ENCODE assay signal across 9 mouse cellular contexts in genomic region chr6:116347953-116348352, GRCm38 (mm10).
"Had no signal": no experiment of that assay in that cellular context is flagged by ENCODE, and none has a peak within 500 bp of the region (broad histone marks: within the 10 kb centered on the region; RNA-seq: fewer than 3 reads in every experiment).

No protein-coding gene starts in this region.

- H3K4me1 ChIP-seq: hindbrain, embryonic 15.5 days; limb, embryonic 12.5 days; midbrain, embryonic 13.5 days had no signal

- H3K27ac ChIP-seq: hindbrain, embryonic 15.5 days; layer of hippocampus, adult 2 months; limb, embryonic 12.5 days; midbrain, embryonic 13.5 days; stomach, postnatal 0 days had no signal

- H3K9ac ChIP-seq: hindbrain, embryonic 15.5 days; limb, embryonic 12.5 days; midbrain, embryonic 13.5 days had no signal

- DNase-seq: lung, adult 18-20 months; right cerebral cortex, adult 18-20 months; right cerebral cortex, postnatal 25 days; thymus, postnatal 14 days had no signal

- ATAC-seq: midbrain, embryonic 13.5 days had no signal

- H3K9me3 ChIP-seq: hindbrain, embryonic 15.5 days; limb, embryonic 12.5 days; midbrain, embryonic 13.5 days had no signal

- H3K4me2 ChIP-seq: hindbrain, embryonic 15.5 days; limb, embryonic 12.5 days; midbrain, embryonic 13.5 days had no signal

- H3K4me3 ChIP-seq: hindbrain, embryonic 15.5 days; layer of hippocampus, adult 2 months; limb, embryonic 12.5 days; midbrain, embryonic 13.5 days had no signal

- H3K27me3 ChIP-seq: hindbrain, embryonic 15.5 days; limb, embryonic 12.5 days; midbrain, embryonic 13.5 days had no signal

- H3K36me3 ChIP-seq: hindbrain, embryonic 15.5 days; limb, embryonic 12.5 days; midbrain, embryonic 13.5 days had no signal
